Mouse (Mus musculus): ENCODE measurements around the gene Olfr859.
"Not testable (repeated sequence)": the region's sequence is repeated elsewhere in the genome, so short reads cannot be mapped to it uniquely, and the experiment has no call there.

Olfr859 gene

GRCm38 (mm10) chr9:19804606-19805005 lies at the start of gene Olfr859:
Gene Olfr859, plus strand, starts transcription at chr9:19804906.
- DNase-seq: not testable (repeated sequence)

DNA sequence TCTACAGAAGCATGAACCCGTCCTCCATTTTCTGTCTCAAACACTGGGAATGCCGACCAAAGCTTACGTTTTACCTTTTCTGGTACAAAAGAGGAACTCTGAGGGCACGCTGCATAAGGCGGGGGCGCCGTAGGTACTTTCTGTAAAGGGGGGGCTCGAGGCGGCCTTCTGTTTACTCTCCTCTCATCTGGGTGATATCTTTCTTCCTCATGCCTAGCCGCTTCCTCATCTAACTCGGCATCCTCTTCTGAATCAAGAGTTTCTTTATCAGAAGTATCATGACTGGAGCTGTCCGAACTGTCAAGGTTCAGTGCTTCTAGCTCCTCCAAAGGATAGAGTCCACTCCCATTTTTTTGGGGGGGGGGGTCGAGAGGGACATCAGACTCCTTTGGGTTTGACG lies 35.6 kb upstream of the Olfr859 start:
- DNase-seq: no peak

DNA sequence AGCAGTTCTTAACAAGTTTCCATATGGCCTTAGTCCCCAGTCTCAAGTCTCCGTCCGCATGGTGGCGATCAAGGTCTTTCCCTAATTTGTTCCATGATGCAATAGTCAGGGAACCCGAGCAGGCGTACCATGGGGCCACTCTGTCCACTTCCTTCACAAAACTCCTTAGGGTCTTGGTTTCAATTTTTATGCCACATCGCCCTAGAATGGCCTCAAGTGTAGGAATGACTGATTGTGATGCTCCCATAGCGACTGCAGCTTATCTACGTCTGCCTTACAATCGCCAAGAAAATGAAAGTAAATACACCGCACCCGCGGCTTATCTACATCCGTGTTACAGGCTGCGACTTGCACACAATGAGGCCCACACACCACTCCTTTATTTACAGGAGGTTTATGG lies 35.0 kb upstream of the Olfr859 start:
- DNase-seq: no peak

DNA sequence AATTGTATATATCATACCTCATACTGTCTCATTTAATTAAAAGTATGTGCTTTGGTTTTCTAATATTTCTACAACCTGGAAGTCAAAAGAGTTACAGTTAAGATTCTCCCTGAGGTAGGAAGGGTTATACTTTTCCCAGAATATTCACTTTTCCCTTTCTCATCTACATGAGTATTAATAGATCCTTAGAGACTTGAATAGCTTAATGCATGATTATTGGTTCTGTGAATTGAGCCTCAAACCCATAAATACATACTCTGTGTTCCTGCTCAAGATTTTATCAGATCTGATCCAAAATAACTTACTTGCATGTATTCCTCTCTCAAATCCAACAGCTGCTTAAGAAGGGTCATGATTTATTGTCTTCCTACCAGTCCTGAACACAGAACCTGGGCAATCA lies 24.7 kb upstream of the Olfr859 start, which contains the start of gene Olfr58:
TSS of gene Olfr58 (plus strand) at position 301 of the 400 bp plus-strand sequence.
- no peak for DNase-seq

DNA sequence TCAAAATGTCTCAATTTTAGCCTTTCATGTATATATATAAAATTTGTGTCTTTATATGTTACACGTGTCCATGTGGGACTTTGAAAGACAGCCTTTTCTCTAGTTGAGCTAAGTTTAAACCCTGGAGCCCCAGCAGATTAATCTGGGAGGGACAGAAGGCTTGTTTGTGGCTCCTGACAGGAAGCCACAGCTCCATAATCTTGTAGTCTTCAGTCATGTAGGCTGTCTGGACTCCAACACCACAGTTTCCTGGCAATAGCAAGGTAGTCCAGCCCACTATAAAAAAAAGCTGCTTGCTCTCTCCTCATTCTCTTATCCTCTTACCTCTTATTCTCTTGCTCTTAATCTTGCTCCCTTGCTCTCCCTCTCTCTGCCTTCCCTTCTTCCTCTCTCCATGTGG lies 1.7 kb upstream of the Olfr859 start:
- no peak for DNase-seq

DNA sequence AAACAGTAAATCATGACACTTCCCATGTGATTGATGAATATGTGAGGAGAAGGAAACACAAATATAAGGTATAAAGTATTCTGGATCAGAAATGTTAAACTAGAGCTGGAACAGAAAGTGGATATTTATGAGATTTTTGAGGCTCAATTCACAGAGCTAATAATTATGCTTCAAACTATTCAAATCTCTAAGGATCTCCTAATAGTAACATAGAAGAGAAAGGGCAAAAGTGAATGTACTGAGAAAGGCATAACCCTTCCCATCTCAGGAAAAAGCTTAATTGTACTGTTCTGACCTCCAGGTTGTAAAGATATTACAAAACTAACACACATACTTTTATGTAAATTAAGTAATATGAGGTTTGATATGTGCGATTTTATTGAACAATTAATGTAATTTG lies 44.9 kb downstream of the Olfr859 start, which contains the start of gene Olfr860:
TSS of gene Olfr860 (minus strand) at position 101 of the 400 bp plus-strand sequence.
- no peak for DNase-seq
